ENCODE assay signal across 14 mouse cellular contexts in the genomic region with DNA sequence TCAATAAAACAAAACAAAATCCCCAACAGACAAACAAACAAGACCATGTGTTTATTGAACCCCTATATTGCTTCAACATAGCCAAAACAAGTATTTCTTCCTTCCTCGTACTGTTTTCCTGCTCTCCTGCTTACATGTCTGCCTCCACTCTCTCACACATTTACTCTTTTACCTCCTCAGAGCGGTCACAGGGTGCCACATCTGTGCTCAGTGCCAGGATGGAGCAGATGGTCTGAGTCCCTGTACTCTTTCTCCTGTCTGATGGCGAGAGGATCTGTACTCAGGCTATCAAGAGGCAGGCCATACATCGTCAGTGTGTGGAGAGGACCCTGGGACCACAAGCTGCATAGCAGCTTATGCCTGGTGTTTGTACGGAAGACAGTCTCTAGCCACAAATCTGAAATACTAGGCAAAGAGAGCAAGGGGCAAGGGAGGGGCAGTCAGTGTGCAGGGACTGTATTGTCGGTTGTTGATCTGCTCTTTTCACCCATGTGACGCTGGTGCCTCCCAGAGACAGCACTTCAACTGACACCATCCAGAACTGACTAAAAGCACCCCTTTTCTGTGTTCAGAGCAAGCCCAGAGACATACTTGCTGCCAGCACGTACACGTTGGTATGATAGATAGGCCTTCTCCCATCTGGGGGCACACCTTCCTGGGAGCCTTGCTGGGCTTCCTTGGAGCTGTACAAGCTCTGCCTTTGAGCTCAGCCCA.
DNase-seq lines count a peak whose midpoint lies in the region; ATAC-seq and TF ChIP-seq lines count a peak whose summit lies in the region.
"Had no signal": no experiment of that assay in that cellular context is flagged by ENCODE, and none has a peak within 500 bp of the region (broad histone marks: within the 10 kb centered on the region; RNA-seq: fewer than 3 reads in every experiment).

No protein-coding gene starts in this region.

- no peak overlapping the region for H3K4me2 ChIP-seq in hindbrain, embryonic 11.5 days (replicated peaks; ENCODE audit: low read depth, low read length)
- no peak overlapping the region for H3K4me2 ChIP-seq in neural tube, embryonic 11.5 days (ENCODE audit: low read depth)
- H3K4me2 ChIP-seq in stomach, postnatal 0 days (replicated peaks; ENCODE audit: low read depth) = no peak overlapping the region

- ATAC-seq in cerebellum, adult (ENCODE audit: insufficient number of reproducible peaks, low FRiP score, low TSS enrichment) = peak; percentile 62; the same call in 1 of the 2 replicates
- ATAC-seq in hindbrain, embryonic 11.5 days (ENCODE audit: low FRiP score) = no peak
- ATAC-seq in neural tube, embryonic 11.5 days (ENCODE audit: insufficient read depth, low FRiP score, low TSS enrichment) = no peak; the same call in 1 of the 2 replicates
- no peak for ATAC-seq in stomach, postnatal 0 days (ENCODE audit: low FRiP score, low TSS enrichment)

- no peaks in the 10 kb centered on the region for H3K9me3 ChIP-seq in hindbrain, embryonic 10.5 days
- no peaks in the 10 kb centered on the region for H3K9me3 ChIP-seq in hindbrain, embryonic 11.5 days (ENCODE audit: control insufficient read depth, low read length)
- no peaks in the 10 kb centered on the region for H3K9me3 ChIP-seq in neural tube, embryonic 11.5 days (ENCODE audit: control insufficient read depth, low read length)
- no peaks in the 10 kb centered on the region for H3K9me3 ChIP-seq in stomach, postnatal 0 days (ENCODE audit: control insufficient read depth, low read length)
- H3K9me3 ChIP-seq: G1E; megakaryocyte, embryonic 14.5 days had no signal

- H3K27me3 ChIP-seq in hindbrain, embryonic 10.5 days (ENCODE audit: insufficient read depth, poor library complexity, severe bottlenecking) = no peaks in the 10 kb centered on the region
- H3K27me3 ChIP-seq in hindbrain, embryonic 11.5 days (ENCODE audit: control insufficient read depth, insufficient read depth, low read length) = no peaks in the 10 kb centered on the region
- no peaks in the 10 kb centered on the region for H3K27me3 ChIP-seq in neural tube, embryonic 11.5 days (ENCODE audit: control insufficient read depth, insufficient read depth, low read length)
- no peaks in the 10 kb centered on the region for H3K27me3 ChIP-seq in stomach, postnatal 0 days (ENCODE audit: control insufficient read depth, insufficient read depth, low read length)

- peaks cover 15% of the 10 kb centered on the region for H3K4me1 ChIP-seq in hindbrain, embryonic 10.5 days (replicated peaks)
- no peaks in the 10 kb centered on the region for H3K4me1 ChIP-seq in hindbrain, embryonic 11.5 days (replicated peaks; ENCODE audit: control insufficient read depth, insufficient read depth, low read length)
- H3K4me1 ChIP-seq in neural tube, embryonic 11.5 days (ENCODE audit: control insufficient read depth, insufficient read depth, low read length) = 0 out of 2 replicates have a peak, but pooled peaks cover 4% of the 10 kb centered on the region
- H3K4me1 ChIP-seq in stomach, postnatal 0 days (replicated peaks; ENCODE audit: control insufficient read depth, insufficient read depth) = no peaks in the 10 kb centered on the region

- H3K9ac ChIP-seq in hindbrain, embryonic 11.5 days (ENCODE audit: low read depth, low read length) = no peak overlapping the region
- 0 out of 2 replicates have a peak overlapping the region, but pooled peaks have one; percentile 14 for H3K9ac ChIP-seq in neural tube, embryonic 11.5 days (ENCODE audit: low read length)
- H3K9ac ChIP-seq in stomach, postnatal 0 days (ENCODE audit: low read length) = no peak overlapping the region

- H3K27ac ChIP-seq in hindbrain, embryonic 10.5 days = peak overlapping the region; percentile 45; the same call in 1 of the 2 replicates
- H3K27ac ChIP-seq in hindbrain, embryonic 11.5 days (ENCODE audit: low read depth, low read length) = no peak overlapping the region
- H3K27ac ChIP-seq in neural tube, embryonic 11.5 days (ENCODE audit: low read depth, low read length) = no peak overlapping the region
- H3K27ac ChIP-seq in stomach, postnatal 0 days (replicated peaks) = no peak overlapping the region

- peak; percentile 40 for TF ChIP-seq CTCF in stomach, postnatal 0 days (IDR thresholded peaks at IDR 0.05; ENCODE audit: low read depth)

- no peak overlapping the region for H3K4me3 ChIP-seq in hindbrain, embryonic 10.5 days
- no peak overlapping the region for H3K4me3 ChIP-seq in hindbrain, embryonic 11.5 days (ENCODE audit: low read depth, low read length)
- no peak overlapping the region for H3K4me3 ChIP-seq in neural tube, embryonic 11.5 days (ENCODE audit: low read depth, low read length)
- no peak overlapping the region for H3K4me3 ChIP-seq in stomach, postnatal 0 days (ENCODE audit: low read depth, low read length)
- H3K4me3 ChIP-seq: megakaryocyte, embryonic 14.5 days had no signal

- DNase-seq in cerebellum, adult 11-12 months = no peak
- no peak for DNase-seq in hindbrain, embryonic 10.5 days (ENCODE audit: low spot score)
- no peak for DNase-seq in hindbrain, embryonic 11.5 days (ENCODE audit: low spot score)
- DNase-seq in neural tube, embryonic 11.5 days (ENCODE audit: low spot score) = no peak
- DNase-seq in neural tube, embryonic 10.5 days (ENCODE audit: extremely low spot score, low spot score) = no peak
- DNase-seq in stomach, postnatal 0 days (ENCODE audit: low spot score) = no peak
- no peak for DNase-seq in spleen, postnatal 14 days (ENCODE audit: low spot score in 2 of 2)
- DNase-seq: gastrocnemius, postnatal 25 days; heart, postnatal 4 days; retina, postnatal 1 day; thymus, postnatal 36 days had no signal

- WGBS in hindbrain, embryonic 10.5 days = 72% methylated on average over 9 of the region's 9 CpGs
- WGBS in hindbrain, embryonic 11.5 days = 75% methylated on average over 9 of the region's 9 CpGs
- 71% methylated on average over 9 of the region's 9 CpGs for WGBS in neural tube, embryonic 11.5 days
- WGBS in stomach, postnatal 0 days = 64% methylated on average over 9 of the region's 9 CpGs

- no peak for TF ChIP-seq EP300 in stomach, postnatal 0 days (optimal IDR thresholded peaks at IDR 0.05)

- no peaks in the 10 kb centered on the region for H3K36me3 ChIP-seq in hindbrain, embryonic 10.5 days
- no peaks in the 10 kb centered on the region for H3K36me3 ChIP-seq in hindbrain, embryonic 11.5 days (ENCODE audit: control insufficient read depth, insufficient read depth, low read length)
- H3K36me3 ChIP-seq in neural tube, embryonic 11.5 days (ENCODE audit: control insufficient read depth, insufficient read depth, low read length) = no peaks in the 10 kb centered on the region
- H3K36me3 ChIP-seq in stomach, postnatal 0 days (ENCODE audit: control insufficient read depth, insufficient read depth, low read length) = no peaks in the 10 kb centered on the region
- H3K36me3 ChIP-seq: G1E had no signal
